Mouse (Mus musculus): ENCODE measurements at regions not wholly inside any gene's neighbourhood (a gene's known extent, or its start where the extent isn't known, plus 50 kb on each side); places are given as distances from the start of the nearest gene placed in this dataset.

DNA sequence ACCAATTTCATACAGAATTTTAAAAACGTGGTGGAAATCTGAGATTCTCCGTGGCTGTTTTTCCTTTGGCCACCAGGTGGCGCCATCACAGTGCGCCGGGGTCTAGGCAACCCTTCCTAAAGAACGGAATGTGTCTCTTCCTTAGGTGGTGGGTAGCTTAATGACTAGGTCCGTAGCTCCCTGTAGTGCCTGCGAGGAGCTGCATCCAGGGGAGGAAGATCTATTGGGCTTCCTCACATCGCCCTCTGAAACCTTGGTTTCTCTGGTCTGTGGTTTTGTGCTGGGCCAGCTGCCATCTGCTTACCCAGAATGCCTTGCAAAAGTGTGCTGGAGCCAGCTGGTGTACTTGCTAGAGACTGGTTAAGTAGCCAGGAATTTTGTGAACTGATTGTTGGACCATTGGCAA lies 107.6 kb downstream of the Slc4a3 start:
- Histone ChIP-seq H3K4me1 (peaks cover 26% of the 10 kb centered on the region), H3K27me3 (no peaks in the 10 kb centered on the region), H3K4me3 (replicated peaks) (no peak overlapping the region), H3K4me2 (replicated peaks) (peak overlapping the region; percentile 41), H3K36me3 (no peaks in the 10 kb centered on the region), H3K27ac (replicated peaks) (no peak overlapping the region), H3K9me3 (replicated peaks) (no peaks in the 10 kb centered on the region), H3K9ac (no peak overlapping the region)
- peak; percentile 74; the same call in 1 of the 2 replicates for ATAC-seq (ENCODE audit: insufficient number of reproducible peaks, low FRiP score, low TSS enrichment, low read depth)
- WGBS = 2% methylated on average over 9 of the region's 9 CpGs

DNA sequence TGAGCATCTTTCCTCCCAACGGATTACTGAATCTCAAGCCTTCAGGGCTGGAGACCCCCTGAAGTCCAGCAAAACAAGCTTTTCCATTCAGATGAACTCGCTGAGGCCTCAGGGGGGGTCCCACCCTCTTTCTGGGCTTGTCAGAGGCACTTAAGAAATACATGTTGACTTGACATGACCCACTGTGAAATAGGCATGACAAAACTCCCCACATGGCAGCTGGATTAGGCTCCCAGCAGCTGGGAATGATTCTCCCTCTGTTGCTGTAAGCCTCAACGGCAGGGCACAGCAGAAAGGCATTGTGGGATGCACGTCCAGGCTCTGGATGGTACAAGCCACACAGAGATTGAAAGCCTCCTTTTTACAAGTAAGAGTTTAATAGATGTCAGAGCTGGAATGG lies 110.5 kb downstream of the Slc4a3 start:
- H3K27me3 ChIP-seq = no peaks in the 10 kb centered on the region
- WGBS = 28% methylated on average over 4 of the region's 4 CpGs
- H3K36me3 ChIP-seq = no peaks in the 10 kb centered on the region
- peaks cover 26% of the 10 kb centered on the region for H3K4me1 ChIP-seq
- no peak overlapping the region for H3K4me2 ChIP-seq (replicated peaks)
- no peak overlapping the region for H3K27ac ChIP-seq (replicated peaks)
- H3K9ac ChIP-seq = no peak overlapping the region
- ATAC-seq (ENCODE audit: insufficient number of reproducible peaks, low FRiP score, low TSS enrichment, low read depth) = 0 out of 2 replicates have a peak, but pooled peaks have one; percentile 39
- no peak overlapping the region for H3K4me3 ChIP-seq (replicated peaks)
- H3K9me3 ChIP-seq (replicated peaks) = no peaks in the 10 kb centered on the region

DNA sequence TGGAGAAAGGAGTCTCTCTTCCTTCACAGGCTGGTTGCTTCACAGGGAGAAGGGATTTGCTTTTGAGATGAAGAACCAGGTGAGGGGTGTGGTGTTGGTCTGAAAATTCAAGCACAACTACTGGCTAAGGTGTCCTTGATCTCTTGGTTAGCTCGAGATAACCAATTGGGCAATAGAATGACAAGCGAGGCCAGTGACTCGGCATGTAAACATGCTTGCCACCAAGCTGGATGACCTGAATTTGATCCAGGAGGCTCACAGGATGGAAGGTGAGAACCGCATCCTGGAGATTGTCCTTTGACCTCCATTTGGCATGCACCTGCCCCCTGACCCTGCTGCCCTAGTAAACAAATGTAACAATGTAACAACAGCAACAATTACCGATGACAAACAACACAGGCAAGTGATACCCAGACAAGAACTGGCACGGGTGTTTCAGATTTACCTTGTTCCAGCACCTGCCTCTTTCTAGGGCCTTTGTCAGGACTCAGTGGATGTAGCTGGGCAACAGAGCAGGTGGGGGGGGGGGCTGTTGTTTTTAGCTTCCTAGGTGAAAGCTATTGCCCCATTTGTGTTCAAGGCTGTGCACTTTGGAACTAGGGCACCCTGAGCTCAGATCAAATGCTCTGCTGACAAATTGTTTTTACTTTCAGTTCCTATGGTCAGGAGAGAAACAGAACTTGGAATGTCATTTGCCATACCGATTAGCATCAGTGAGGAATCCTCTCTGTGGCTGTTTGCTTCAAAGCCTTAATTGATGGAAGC lies 114.5 kb downstream of the Slc4a3 start:
- Histone ChIP-seq H3K36me3 (no peaks in the 10 kb centered on the region), H3K9me3 (replicated peaks) (no peaks in the 10 kb centered on the region), H3K27ac (replicated peaks) (no peak overlapping the region), H3K27me3 (no peaks in the 10 kb centered on the region), H3K4me2 (replicated peaks) (no peak overlapping the region), H3K4me3 (replicated peaks) (no peak overlapping the region), H3K9ac (no peak overlapping the region), H3K4me1 (peaks cover 24% of the 10 kb centered on the region)
- ATAC-seq (ENCODE audit: insufficient number of reproducible peaks, low FRiP score, low TSS enrichment, low read depth) = no peak
- WGBS = 74% methylated on average over 7 of the region's 7 CpGs

DNA sequence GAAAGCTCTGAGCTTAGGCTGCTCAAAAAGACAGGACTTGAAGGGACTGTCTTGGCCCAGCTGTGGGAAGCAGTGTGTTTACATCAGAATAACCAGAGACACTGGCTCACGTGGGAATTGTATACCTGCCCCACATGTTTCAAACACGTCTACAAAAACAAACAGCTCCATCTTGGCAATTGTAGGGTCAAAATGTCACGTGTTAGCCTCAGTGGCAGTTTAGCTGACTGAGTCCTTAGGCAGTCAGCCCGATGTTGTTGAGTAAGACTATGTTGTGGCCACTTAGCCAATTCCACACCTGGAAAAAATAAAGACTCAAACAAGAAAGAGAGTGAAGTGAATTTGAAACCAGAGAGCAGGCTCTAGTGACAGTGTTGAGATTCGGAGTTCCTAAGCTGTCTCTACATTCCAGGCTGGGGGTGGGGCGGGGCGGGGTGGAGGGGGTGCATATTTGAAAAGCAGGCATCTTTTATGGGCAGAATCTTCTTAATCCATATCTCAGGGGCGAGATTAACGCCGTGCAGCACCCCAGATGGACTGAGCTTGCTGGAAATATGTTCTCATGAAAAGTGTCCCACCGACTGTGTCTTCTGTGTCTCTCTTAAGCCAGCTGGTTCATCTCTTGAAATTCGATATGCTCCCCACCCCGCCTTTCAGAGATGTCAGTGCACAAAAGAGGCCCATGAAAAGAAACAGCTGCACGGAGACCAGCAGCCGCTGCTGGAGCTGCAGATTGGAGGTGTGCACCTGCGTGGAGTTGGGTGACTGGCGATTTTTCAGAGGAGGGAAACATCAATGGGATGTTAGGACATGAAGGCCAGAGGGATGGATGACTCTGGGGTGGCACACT lies 116.3 kb downstream of the Slc4a3 start:
- Histone ChIP-seq H3K9me3 (replicated peaks) (no peaks in the 10 kb centered on the region), H3K4me1 (peaks cover 13% of the 10 kb centered on the region), H3K36me3 (no peaks in the 10 kb centered on the region), H3K4me2 (replicated peaks) (peak overlapping the region; percentile 29), H3K4me3 (replicated peaks) (no peak overlapping the region), H3K27me3 (no peaks in the 10 kb centered on the region), H3K27ac (replicated peaks) (peak overlapping the region; percentile 63; the same call in 1 of the 2 replicates), H3K9ac (no peak overlapping the region)
- 6% methylated on average over 17 of the region's 17 CpGs for WGBS
- ATAC-seq (ENCODE audit: insufficient number of reproducible peaks, low FRiP score, low TSS enrichment, low read depth) = peak; percentile 81

DNA sequence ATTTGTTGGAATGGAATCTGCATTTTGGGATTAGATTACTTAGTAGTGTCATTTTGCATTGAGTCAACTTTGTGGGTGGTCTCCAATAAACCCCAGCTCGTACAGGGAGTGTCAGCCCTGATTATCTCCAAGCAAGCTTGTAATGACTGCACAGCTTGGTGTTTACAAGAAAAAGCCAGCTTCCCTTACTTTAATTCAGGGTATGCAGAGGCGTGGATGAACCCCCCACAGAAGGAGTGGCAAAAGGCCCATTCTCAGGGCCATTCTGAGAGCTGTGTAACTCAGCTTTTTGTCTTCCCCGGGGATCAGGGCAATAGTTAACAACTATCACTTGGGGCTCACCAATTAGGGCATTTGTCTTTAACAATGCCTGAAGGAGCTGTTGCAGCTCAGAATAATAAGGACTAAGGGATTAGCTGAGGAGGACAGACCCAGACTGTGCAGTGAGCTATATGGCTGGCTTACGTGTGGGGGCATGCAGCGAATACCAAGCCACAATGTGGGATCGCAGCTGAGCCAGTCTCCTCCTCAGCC lies 121.7 kb downstream of the Slc4a3 start:
- Histone ChIP-seq H3K27ac (replicated peaks) (0 out of 2 replicates have a peak overlapping the region, but pooled peaks have one; percentile 22), H3K36me3 (no peaks in the 10 kb centered on the region), H3K4me3 (replicated peaks) (no peak overlapping the region), H3K9ac (no peak overlapping the region), H3K27me3 (no peaks in the 10 kb centered on the region), H3K4me1 (peaks cover 16% of the 10 kb centered on the region), H3K4me2 (replicated peaks) (no peak overlapping the region), H3K9me3 (replicated peaks) (no peaks in the 10 kb centered on the region)
- 38% methylated on average over 6 of the region's 6 CpGs for WGBS
- peak; percentile 73 for ATAC-seq (ENCODE audit: insufficient number of reproducible peaks, low FRiP score, low TSS enrichment, low read depth)

DNA sequence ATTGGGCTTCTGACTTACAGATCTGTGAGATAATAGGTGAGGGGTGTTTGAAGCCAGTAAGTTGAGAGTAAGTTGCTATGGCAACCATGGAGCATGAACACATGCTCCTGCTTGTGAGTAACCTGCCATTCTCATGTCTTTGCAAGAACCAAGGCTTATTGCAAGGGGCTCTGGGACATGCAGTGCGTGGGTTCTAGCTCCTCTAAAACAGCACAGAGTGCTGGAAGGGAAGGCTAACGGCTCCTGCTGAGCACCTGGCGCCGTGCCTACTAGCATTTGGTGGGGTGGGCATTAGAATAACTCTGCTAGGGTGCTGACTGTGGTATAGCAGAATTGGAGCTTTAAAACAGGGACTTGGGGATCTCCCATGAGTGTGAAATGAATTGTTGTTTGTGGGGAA lies 130.2 kb downstream of the Slc4a3 start:
- Histone ChIP-seq H3K36me3 (no peaks in the 10 kb centered on the region), H3K27me3 (no peaks in the 10 kb centered on the region), H3K4me3 (replicated peaks) (no peak overlapping the region), H3K9ac (no peak overlapping the region), H3K9me3 (replicated peaks) (no peaks in the 10 kb centered on the region), H3K4me1 (peaks cover 5% of the 10 kb centered on the region; the same call in 1 of the 2 replicates), H3K4me2 (replicated peaks) (no peak overlapping the region), H3K27ac (replicated peaks) (no peak overlapping the region)
- ATAC-seq (ENCODE audit: insufficient number of reproducible peaks, low FRiP score, low TSS enrichment, low read depth) = no peak
- WGBS = 86% methylated on average over 4 of the region's 4 CpGs

DNA sequence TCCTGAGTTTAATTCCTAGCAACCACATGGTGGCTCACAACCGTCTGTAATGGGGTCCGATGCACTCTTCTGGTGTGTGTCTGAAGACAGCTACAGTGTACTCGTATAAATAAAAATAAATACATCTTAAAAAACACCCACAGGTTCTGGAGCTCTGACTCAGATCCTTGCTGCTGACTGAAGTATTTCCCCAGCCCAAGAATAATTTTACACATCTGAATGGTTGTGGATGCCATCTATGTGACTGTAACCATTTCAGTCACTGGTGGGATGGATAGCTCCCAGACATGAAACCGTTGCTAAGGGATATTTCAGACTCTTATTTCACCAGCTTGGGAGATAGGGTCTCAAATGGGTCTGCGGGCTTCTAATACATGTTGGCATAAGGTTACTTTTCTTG lies 131.6 kb downstream of the Slc4a3 start:
- H3K4me1 ChIP-seq = peaks cover 5% of the 10 kb centered on the region; the same call in 1 of the 2 replicates
- H3K27me3 ChIP-seq = no peaks in the 10 kb centered on the region
- H3K4me2 ChIP-seq (replicated peaks) = no peak overlapping the region
- no peak overlapping the region for H3K27ac ChIP-seq (replicated peaks)
- 66% methylated on average over 5 of the region's 5 CpGs for WGBS
- 0 out of 2 replicates have a peak, but pooled peaks cover 4% of the 10 kb centered on the region for H3K9me3 ChIP-seq (replicated peaks)
- H3K36me3 ChIP-seq = no peaks in the 10 kb centered on the region
- no peak overlapping the region for H3K9ac ChIP-seq
- no peak for ATAC-seq (ENCODE audit: insufficient number of reproducible peaks, low FRiP score, low TSS enrichment, low read depth)
- H3K4me3 ChIP-seq (replicated peaks) = no peak overlapping the region

DNA sequence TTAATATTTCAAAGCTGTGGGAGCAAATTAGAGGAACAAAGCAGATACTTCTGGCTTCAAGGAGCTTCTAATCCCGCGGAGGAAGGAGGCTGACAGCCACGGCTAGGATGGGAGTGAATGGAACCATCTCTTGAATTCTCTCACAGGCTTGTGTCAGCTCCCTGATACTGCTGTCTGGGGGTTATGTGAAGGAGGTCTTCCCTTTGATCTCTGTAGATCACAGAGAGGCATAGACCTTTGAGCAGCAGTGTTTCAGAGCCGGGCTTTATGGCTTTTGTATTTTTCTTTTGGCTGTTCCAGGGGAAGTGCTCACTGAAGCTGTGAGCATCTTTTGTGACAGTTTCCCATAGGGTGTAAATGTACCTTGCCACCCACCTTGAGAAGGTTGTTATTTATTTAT lies 132.2 kb downstream of the Slc4a3 start:
- Histone ChIP-seq H3K27ac (replicated peaks) (no peak overlapping the region), H3K4me2 (replicated peaks) (no peak overlapping the region), H3K36me3 (no peaks in the 10 kb centered on the region), H3K27me3 (no peaks in the 10 kb centered on the region), H3K9ac (no peak overlapping the region), H3K4me1 (peaks cover 5% of the 10 kb centered on the region; the same call in 1 of the 2 replicates), H3K4me3 (replicated peaks) (no peak overlapping the region), H3K9me3 (replicated peaks) (0 out of 2 replicates have a peak, but pooled peaks cover 4% of the 10 kb centered on the region)
- ATAC-seq (ENCODE audit: insufficient number of reproducible peaks, low FRiP score, low TSS enrichment, low read depth) = no peak
- WGBS = 57% methylated on average over 4 of the region's 4 CpGs

DNA sequence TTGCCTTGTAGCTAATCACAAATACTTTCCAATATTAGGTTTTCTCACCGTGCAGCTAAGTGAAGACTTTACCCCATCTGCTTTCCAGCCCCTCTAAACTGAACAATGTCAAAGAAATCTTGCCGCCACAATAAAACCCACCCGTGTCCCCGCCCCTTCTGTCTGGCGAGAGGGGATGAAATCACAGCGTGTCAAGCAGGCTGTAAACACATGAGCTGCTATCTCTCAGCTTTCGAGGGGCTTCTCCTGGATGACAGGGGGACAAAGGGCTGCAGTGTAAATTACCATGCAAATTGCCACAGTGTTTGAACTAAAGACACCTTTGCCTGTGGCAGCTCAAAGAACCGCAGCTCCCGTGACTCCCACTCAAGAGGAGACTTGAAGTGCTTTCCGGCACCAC lies 134.3 kb downstream of the Slc4a3 start:
- Histone ChIP-seq H3K4me2 (replicated peaks) (no peak overlapping the region), H3K27me3 (no peaks in the 10 kb centered on the region), H3K9me3 (replicated peaks) (0 out of 2 replicates have a peak, but pooled peaks cover 4% of the 10 kb centered on the region), H3K9ac (no peak overlapping the region), H3K27ac (replicated peaks) (no peak overlapping the region), H3K36me3 (no peaks in the 10 kb centered on the region), H3K4me3 (replicated peaks) (no peak overlapping the region), H3K4me1 (peaks cover 5% of the 10 kb centered on the region; the same call in 1 of the 2 replicates)
- 29% methylated on average over 10 of the region's 10 CpGs for WGBS
- ATAC-seq (ENCODE audit: insufficient number of reproducible peaks, low FRiP score, low TSS enrichment, low read depth) = no peak

DNA sequence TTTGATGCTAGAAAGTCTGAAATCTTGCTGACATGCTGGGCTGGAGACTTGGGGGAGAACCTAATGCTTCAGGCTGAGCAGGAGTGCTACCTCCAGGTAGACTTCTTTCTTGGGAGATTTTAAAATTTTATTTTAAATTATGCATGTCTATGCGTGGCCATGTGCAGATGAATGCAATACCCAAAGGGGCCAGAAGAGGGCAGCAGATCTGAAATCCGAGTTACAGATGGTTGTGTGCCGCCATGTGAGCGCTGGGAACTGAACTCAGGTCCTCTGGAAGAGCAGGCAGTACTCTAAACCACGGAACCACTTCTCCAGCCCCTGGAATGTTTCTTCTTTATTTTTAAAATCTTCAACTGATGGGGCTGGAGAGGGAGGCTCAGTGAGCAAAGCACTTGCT lies 135.8 kb downstream of the Slc4a3 start:
- no peaks in the 10 kb centered on the region for H3K36me3 ChIP-seq
- H3K9ac ChIP-seq = no peak overlapping the region
- H3K4me1 ChIP-seq = peaks cover 5% of the 10 kb centered on the region; the same call in 1 of the 2 replicates
- H3K4me2 ChIP-seq (replicated peaks) = no peak overlapping the region
- H3K27me3 ChIP-seq = no peaks in the 10 kb centered on the region
- 94% methylated on average over 5 of the region's 5 CpGs for WGBS
- ATAC-seq (ENCODE audit: insufficient number of reproducible peaks, low FRiP score, low TSS enrichment, low read depth) = no peak
- no peak overlapping the region for H3K27ac ChIP-seq (replicated peaks)
- H3K4me3 ChIP-seq (replicated peaks) = no peak overlapping the region
- 0 out of 2 replicates have a peak, but pooled peaks cover 4% of the 10 kb centered on the region for H3K9me3 ChIP-seq (replicated peaks)

DNA sequence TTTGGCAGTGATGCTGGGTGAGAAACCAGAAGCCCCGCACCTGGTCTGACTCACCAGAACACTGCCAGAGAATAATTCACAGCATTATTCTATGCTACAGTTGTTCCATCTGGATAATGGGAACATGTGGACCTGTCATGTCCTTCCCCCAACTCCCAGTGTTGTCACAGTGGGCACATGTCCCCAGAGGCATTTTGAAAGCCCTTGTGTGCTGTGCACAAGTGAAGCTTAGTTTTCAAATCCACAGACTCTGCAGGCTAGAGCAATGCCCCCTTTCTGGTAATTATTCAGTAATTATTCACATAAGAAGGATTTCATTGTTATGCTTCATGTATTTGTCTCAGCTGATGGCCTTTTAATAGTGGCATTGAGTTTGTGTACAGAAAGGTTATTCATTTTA lies 146.7 kb downstream of the Slc4a3 start:
- ATAC-seq (ENCODE audit: insufficient number of reproducible peaks, low FRiP score, low TSS enrichment, low read depth) = no peak
- 62% methylated on average over 1 of the region's 1 CpGs for WGBS
- no peak overlapping the region for H3K9ac ChIP-seq
- H3K9me3 ChIP-seq (replicated peaks) = no peaks in the 10 kb centered on the region
- no peak overlapping the region for H3K27ac ChIP-seq (replicated peaks)
- H3K4me3 ChIP-seq (replicated peaks) = no peak overlapping the region
- peaks cover 9% of the 10 kb centered on the region for H3K4me1 ChIP-seq
- H3K4me2 ChIP-seq (replicated peaks) = no peak overlapping the region
- no peaks in the 10 kb centered on the region for H3K27me3 ChIP-seq
- H3K36me3 ChIP-seq = no peaks in the 10 kb centered on the region
